ENCODE assay signal across 15 mouse cellular contexts in genomic region chr7:89923441-89924180, GRCm38 (mm10). TPM values are rescaled to one million over a fixed set of nuclear protein-coding genes. Genes with fewer than 3 reads are reported as not detected.
A peak's percentile ranks its signal among the peaks of the same experiment; 100 is the strongest.
DNase-seq lines count a peak whose midpoint lies in the region.
"Had no signal": no experiment of that assay in that cellular context is flagged by ENCODE, and none has a peak within 500 bp of the region (broad histone marks: within the 10 kb centered on the region; RNA-seq: fewer than 3 reads in every experiment).

No protein-coding gene starts in this region.

- 97% methylated on average over 15 of the region's 15 CpGs for WGBS in limb, embryonic 10.5 days

- no peak overlapping the region for H3K4me3 ChIP-seq in limb, embryonic 10.5 days
- H3K4me3 ChIP-seq: embryonic facial prominence, embryonic 15.5 days; midbrain, embryonic 15.5 days; neural tube, embryonic 15.5 days had no signal

- no peaks in the 10 kb centered on the region for H3K27me3 ChIP-seq in limb, embryonic 10.5 days (ENCODE audit: low read depth, poor library complexity, severe bottlenecking)
- H3K27me3 ChIP-seq: embryonic facial prominence, embryonic 15.5 days; midbrain, embryonic 15.5 days; neural tube, embryonic 15.5 days had no signal

- DNase-seq in cerebellum, adult 18-20 months = peak; percentile 79 to 84
- peak; percentile 83 to 87 for DNase-seq in cerebellum, postnatal 25 days
- peak; percentile 83 for DNase-seq in layer of hippocampus, adult 9-11 months
- DNase-seq in right cerebral cortex, postnatal 14 days = peak; percentile 43
- no peak for DNase-seq in testis, postnatal 14 days (ENCODE audit: low spot score)
- DNase-seq in c-Kit-positive CD71-positive TER-119-positive erythroid progenitor cells, embryonic 14.5 days (ENCODE audit: low spot score) = no peak
- DNase-seq in limb, embryonic 10.5 days (ENCODE audit: low spot score) = no peak
- DNase-seq: heart, postnatal 10 days; kidney, postnatal 25 days; spleen, adult 18-20 months had no signal

- no peak overlapping the region for H3K27ac ChIP-seq in limb, embryonic 10.5 days
- H3K27ac ChIP-seq: embryonic facial prominence, embryonic 15.5 days; midbrain, embryonic 15.5 days; neural tube, embryonic 15.5 days had no signal

- H3K9me3 ChIP-seq in limb, embryonic 10.5 days (replicated peaks) = no peaks in the 10 kb centered on the region
- H3K9me3 ChIP-seq: embryonic facial prominence, embryonic 15.5 days; midbrain, embryonic 15.5 days; neural tube, embryonic 15.5 days had no signal

- H3K4me1 ChIP-seq in limb, embryonic 10.5 days = no peaks in the 10 kb centered on the region
- H3K4me1 ChIP-seq: embryonic facial prominence, embryonic 15.5 days; midbrain, embryonic 15.5 days; neural tube, embryonic 15.5 days had no signal

- H3K36me3 ChIP-seq in limb, embryonic 10.5 days = peaks cover 53% of the 10 kb centered on the region

RNA-seq across cellular contexts. Expression of gene Hikeshi, which starts 17.4 kb away (rescaled TPM):
- polyA plus RNA-seq in limb, embryonic 10.5 days (2016; fragmentation: Nextera tagmentation; extraction: Ambion mirVana) = 138 and 152 TPM in 2 replicates

RNA-seq across cellular contexts. Expression of gene Ccdc81, which starts 20.2 kb away (rescaled TPM):
- 0.08 TPM in 1 of 2 replicates, not detected in the other for polyA plus RNA-seq in limb, embryonic 10.5 days (2016; fragmentation: Nextera tagmentation; extraction: Ambion mirVana)
- polyA plus RNA-seq: intestine, embryonic 14.5 days; liver, adult 2 months had no signal

RNA-seq across cellular contexts. Expression of gene Eed, which starts 57.2 kb away (rescaled TPM):
- 101 and 102 TPM in 2 replicates for polyA plus RNA-seq in limb, embryonic 10.5 days (2016; fragmentation: Nextera tagmentation; extraction: Ambion mirVana)

Comparison
In these comparisons a context has a peak if more than half of its experiments do, and no peak if none do; other contexts are left out.
1. DNase-seq: peak in cerebellum, adult 18-20 months (2 of 2), cerebellum, postnatal 25 days (2 of 2), layer of hippocampus, adult 9-11 months (single experiment) and right cerebral cortex, postnatal 14 days (single experiment); none in testis, postnatal 14 days (single experiment), c-Kit-positive CD71-positive TER-119-positive erythroid progenitor cells, embryonic 14.5 days (single experiment) and limb, embryonic 10.5 days (single experiment).